Mouse (Mus musculus): ENCODE results near the gene Nr1h4.

DNA sequence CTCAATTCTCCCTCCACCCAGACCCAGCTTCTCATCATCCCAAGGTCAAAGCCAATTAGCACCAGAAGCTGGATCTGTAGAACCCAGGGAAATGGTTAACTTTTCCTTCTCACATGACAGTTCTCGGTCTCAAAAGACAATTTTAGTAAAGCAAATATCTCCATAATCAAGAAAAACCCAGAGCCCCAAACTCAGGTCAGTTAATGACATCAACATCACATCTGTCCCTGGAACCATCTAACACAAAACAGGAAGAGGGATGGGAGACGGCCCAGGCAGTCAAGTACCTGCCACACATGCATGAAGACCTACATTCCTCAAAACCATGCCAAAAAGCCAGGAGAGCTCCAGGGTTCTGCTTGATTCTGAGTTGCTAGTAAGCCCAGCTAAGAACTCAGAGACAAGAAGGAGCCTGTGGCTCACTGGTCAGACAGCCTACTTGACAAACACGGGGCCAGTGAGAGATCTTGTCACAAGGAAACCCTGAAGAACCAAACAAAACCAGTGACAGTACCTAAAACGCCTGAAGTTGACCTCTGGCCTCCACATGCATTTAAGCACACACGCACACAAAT lies 30.3 kb downstream of the Nr1h4 start:
- TF ChIP-seq CTCF (IDR thresholded peaks at IDR 0.05; ENCODE audit: insufficient read depth, low read depth, low read length), result no peak
- TF ChIP-seq POLR2A (IDR thresholded peaks at IDR 0.05; ENCODE audit: insufficient read depth, low read depth, low read length), result no peak
